Mouse (Mus musculus) urinary bladder, postnatal 0 days (tissue): ENCODE data around the gene 4930595M18Rik. TPM values are rescaled to one million over a fixed set of nuclear protein-coding genes. Genes with fewer than 3 reads are reported as not detected.

ENCODE experiments used
- polyA plus RNA-seq: library from polyadenylated mRNA; unstranded; fragments of >200 nt; fragmentation: Nextera tagmentation; extraction: Ambion mirVana; gene quantifications from 2 replicates; pipeline ENCODE4 v1.2.1, GENCODE M21; 2015

Gene 4930595M18Rik
- not detected in 2 replicates for polyA plus RNA-seq

DNA sequence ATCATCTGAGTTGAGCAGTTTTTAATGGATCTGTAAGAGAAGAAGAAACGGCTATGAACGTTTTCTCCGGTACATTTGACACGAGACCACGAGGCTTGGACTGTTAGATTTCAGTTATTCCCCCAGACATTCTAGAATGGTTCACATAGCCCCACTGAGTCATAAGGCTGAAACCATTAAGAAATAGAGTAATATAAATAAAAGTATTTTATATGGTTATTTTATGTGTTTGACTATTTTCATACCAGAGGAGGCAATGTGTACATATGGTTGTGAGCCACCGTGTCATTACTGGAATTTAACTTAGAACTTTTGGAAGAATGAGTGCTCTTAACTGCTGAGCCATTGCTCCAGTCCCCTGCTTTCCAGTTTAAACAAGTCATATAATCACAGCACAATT, at the start of gene 4930595M18Rik:
Gene 4930595M18Rik, minus strand, starts transcription at position 101 of the 400 bp plus-strand sequence.

